ENCODE assay signal across 9 mouse cellular contexts in genomic region chr16:43577399-43577798, GRCm38 (mm10).
A peak's percentile ranks its signal among the peaks of the same experiment; 100 is the strongest.
DNase-seq lines count a peak whose midpoint lies in the region; ATAC-seq lines count a peak whose summit lies in the region.
"Had no signal": no experiment of that assay in that cellular context is flagged by ENCODE, and none has a peak within 500 bp of the region (broad histone marks: within the 10 kb centered on the region; RNA-seq: fewer than 3 reads in every experiment).

No protein-coding gene starts in this region.

- H3K9ac ChIP-seq in heart, embryonic 15.5 days, result no peak overlapping the region; the same call in 1 of the 2 replicates
- no peak overlapping the region for H3K9ac ChIP-seq in kidney, embryonic 16.5 days (replicated peaks; ENCODE audit: low read length)
- H3K9ac ChIP-seq in midbrain, embryonic 15.5 days, result no peak overlapping the region
- H3K9ac ChIP-seq: liver, embryonic 14.5 days had no signal

- peak overlapping the region; percentile 80 for H3K27ac ChIP-seq in heart, embryonic 15.5 days
- H3K27ac ChIP-seq in kidney, embryonic 16.5 days (ENCODE audit: low read length), result peak overlapping the region; percentile 71; the same call in 1 of the 2 replicates
- peak overlapping the region; percentile 65 for H3K27ac ChIP-seq in midbrain, embryonic 15.5 days
- H3K27ac ChIP-seq: liver, embryonic 14.5 days had no signal

- peaks cover 69% of the 10 kb centered on the region for H3K4me1 ChIP-seq in heart, embryonic 15.5 days (replicated peaks)
- peaks cover 48% of the 10 kb centered on the region for H3K4me1 ChIP-seq in kidney, embryonic 16.5 days (ENCODE audit: insufficient read depth, low read length)
- H3K4me1 ChIP-seq in midbrain, embryonic 15.5 days, result peaks cover 35% of the 10 kb centered on the region

- ATAC-seq in heart, embryonic 15.5 days (replicated peaks; ENCODE audit: insufficient number of reproducible peaks, insufficient read depth, low FRiP score, low read depth), result no peak; the same call in 1 of the 2 replicates
- peak; percentile 26; the same call in 1 of the 2 replicates for ATAC-seq in kidney, embryonic 16.5 days (ENCODE audit: low FRiP score, low TSS enrichment)
- no peak for ATAC-seq in midbrain, embryonic 15.5 days (replicated peaks)

- H3K27me3 ChIP-seq in heart, embryonic 15.5 days, result no peaks in the 10 kb centered on the region
- H3K27me3 ChIP-seq in kidney, embryonic 16.5 days (ENCODE audit: insufficient read depth, low read length), result no peaks in the 10 kb centered on the region
- H3K27me3 ChIP-seq in midbrain, embryonic 15.5 days (replicated peaks), result no peaks in the 10 kb centered on the region

- H3K4me3 ChIP-seq in heart, embryonic 15.5 days, result no peak overlapping the region
- no peak overlapping the region for H3K4me3 ChIP-seq in kidney, embryonic 16.5 days (ENCODE audit: low read length)
- no peak overlapping the region for H3K4me3 ChIP-seq in midbrain, embryonic 15.5 days

- 15% methylated on average over 10 of the region's 10 CpGs for WGBS in heart, embryonic 15.5 days
- 20% methylated on average over 10 of the region's 10 CpGs for WGBS in kidney, embryonic 16.5 days
- 6% methylated on average over 10 of the region's 10 CpGs for WGBS in midbrain, embryonic 15.5 days

- no peaks in the 10 kb centered on the region for H3K36me3 ChIP-seq in heart, embryonic 15.5 days
- H3K36me3 ChIP-seq in kidney, embryonic 16.5 days (ENCODE audit: insufficient read depth, low read length), result no peaks in the 10 kb centered on the region
- no peaks in the 10 kb centered on the region for H3K36me3 ChIP-seq in midbrain, embryonic 15.5 days (replicated peaks)

- H3K9me3 ChIP-seq in heart, embryonic 15.5 days (replicated peaks), result no peaks in the 10 kb centered on the region
- H3K9me3 ChIP-seq in kidney, embryonic 16.5 days (ENCODE audit: low read length), result no peaks in the 10 kb centered on the region
- H3K9me3 ChIP-seq in midbrain, embryonic 15.5 days, result no peaks in the 10 kb centered on the region

- DNase-seq in urinary bladder, postnatal 14 days (ENCODE audit: low spot score), result peak; percentile 75
- DNase-seq in urinary bladder, adult 2 months (ENCODE audit: low spot score), result no peak
- peak; percentile 96 for DNase-seq in fibroblast of lung, adult 2 months (ENCODE audit: low read depth)
- no peak for DNase-seq in thymus, postnatal 36 days
- no peak for DNase-seq in T-cell, adult 2 months (ENCODE audit: low spot score)

- H3K4me2 ChIP-seq in heart, embryonic 15.5 days, result no peak overlapping the region
- H3K4me2 ChIP-seq in kidney, embryonic 16.5 days (replicated peaks; ENCODE audit: low read depth, low read length), result peak overlapping the region; percentile 27; the same call in 1 of the 2 replicates
- H3K4me2 ChIP-seq in midbrain, embryonic 15.5 days, result no peak overlapping the region

Comparison
In these comparisons a context has a peak if more than half of its experiments do, and no peak if none do; other contexts are left out.
1. DNase-seq: peak in urinary bladder, postnatal 14 days (single experiment) and fibroblast of lung, adult 2 months (single experiment); none in urinary bladder, adult 2 months (single experiment), thymus, postnatal 36 days (0 of 2) and T-cell, adult 2 months (single experiment).
2. Peak in every context shown above with its lines, with median percentiles within 50 percentile points of each other: H3K27ac ChIP-seq.